Mouse (Mus musculus): Measurements from ENCODE around the gene Brpf1. TPM values are rescaled to one million over a fixed set of nuclear protein-coding genes. Genes with fewer than 3 reads are reported as not detected.
"Not testable (repeated sequence)": the region's sequence is repeated elsewhere in the genome, so short reads cannot be mapped to it uniquely, and the experiment has no call there.

Brpf1 gene
- total RNA-seq, 2 experiments from 2014 or later: 22.0 to 53.5 TPM

- ATAC-seq (replicated peaks; ENCODE audit: low FRiP score, low TSS enrichment, poor library complexity, severe bottlenecking): 0 out of 2 replicates have a peak, but pooled peaks have one; percentile 24
These were observed 4.7 kb upstream of the Brpf1 start for GRCm38 (mm10) chr6:113302258-113302657.

- peak; percentile 89 for ATAC-seq (replicated peaks; ENCODE audit: low FRiP score, low TSS enrichment, poor library complexity, severe bottlenecking)
These were observed 483 bp upstream of the Brpf1 start for GRCm38 (mm10) chr6:113306322-113306985.

- ATAC-seq (replicated peaks; ENCODE audit: low FRiP score, low TSS enrichment, poor library complexity, severe bottlenecking): no peak
These were observed 664 bp downstream of the Brpf1 start for GRCm38 (mm10) chr6:113307481-113308121.

- ATAC-seq (replicated peaks; ENCODE audit: low FRiP score, low TSS enrichment, poor library complexity, severe bottlenecking): no peak
These were observed 1.2 kb downstream of the Brpf1 start for GRCm38 (mm10) chr6:113308141-113308540.

- no peak for ATAC-seq (replicated peaks; ENCODE audit: low FRiP score, low TSS enrichment, poor library complexity, severe bottlenecking)
These were observed 9.0 kb downstream of the Brpf1 start for GRCm38 (mm10) chr6:113315972-113316371.

GRCm38 (mm10) chr6:113326533-113327315, 19.8 kb downstream of the Brpf1 start, which contains the start of gene Ogg1:
Gene Ogg1 (plus strand): TSS chr6:113326972.
- peak; percentile 96 for ATAC-seq (replicated peaks; ENCODE audit: low FRiP score, low TSS enrichment, poor library complexity, severe bottlenecking)

- no peak for ATAC-seq (replicated peaks; ENCODE audit: low FRiP score, low TSS enrichment, poor library complexity, severe bottlenecking)
These were observed 22.5 kb downstream of the Brpf1 start for GRCm38 (mm10) chr6:113329396-113329795.

GRCm38 (mm10) chr6:113330547-113330946, 23.6 kb downstream of the Brpf1 start:
- no peak for ATAC-seq (replicated peaks; ENCODE audit: low FRiP score, low TSS enrichment, poor library complexity, severe bottlenecking)

GRCm38 (mm10) chr6:113331721-113332120, 24.8 kb downstream of the Brpf1 start:
- no peak for ATAC-seq (replicated peaks; ENCODE audit: low FRiP score, low TSS enrichment, poor library complexity, severe bottlenecking)

GRCm38 (mm10) chr6:113332734-113333133, 25.8 kb downstream of the Brpf1 start:
- not testable (repeated sequence) for ATAC-seq (replicated peaks; ENCODE audit: low FRiP score, low TSS enrichment, poor library complexity, severe bottlenecking)

- no peak for ATAC-seq (replicated peaks; ENCODE audit: low FRiP score, low TSS enrichment, poor library complexity, severe bottlenecking)
These were observed 26.4 kb downstream of the Brpf1 start for GRCm38 (mm10) chr6:113333137-113333950.

- ATAC-seq (replicated peaks; ENCODE audit: low FRiP score, low TSS enrichment, poor library complexity, severe bottlenecking): no peak
These were observed 27.3 kb downstream of the Brpf1 start for GRCm38 (mm10) chr6:113334216-113334615.

GRCm38 (mm10) chr6:113336852-113337620, 30.1 kb downstream of the Brpf1 start:
- no peak for ATAC-seq (replicated peaks; ENCODE audit: low FRiP score, low TSS enrichment, poor library complexity, severe bottlenecking)

GRCm38 (mm10) chr6:113341574-113341973, 34.6 kb downstream of the Brpf1 start:
- no peak for ATAC-seq (replicated peaks; ENCODE audit: low FRiP score, low TSS enrichment, poor library complexity, severe bottlenecking)

GRCm38 (mm10) chr6:113342297-113342696, 35.4 kb downstream of the Brpf1 start:
- no peak for ATAC-seq (replicated peaks; ENCODE audit: low FRiP score, low TSS enrichment, poor library complexity, severe bottlenecking)

- ATAC-seq (replicated peaks; ENCODE audit: low FRiP score, low TSS enrichment, poor library complexity, severe bottlenecking): peak; percentile 88
These were observed 36.5 kb downstream of the Brpf1 start, which contains the start of gene Camk1 for GRCm38 (mm10) chr6:113343177-113344092. Gene Camk1 (minus strand): TSS chr6:113343984.

GRCm38 (mm10) chr6:113344321-113344720, 37.4 kb downstream of the Brpf1 start:
- no peak for ATAC-seq (replicated peaks; ENCODE audit: low FRiP score, low TSS enrichment, poor library complexity, severe bottlenecking)

- ATAC-seq (replicated peaks; ENCODE audit: low FRiP score, low TSS enrichment, poor library complexity, severe bottlenecking): no peak
These were observed 40.0 kb downstream of the Brpf1 start for GRCm38 (mm10) chr6:113346897-113347296.

Data from megakaryocyte-erythroid progenitor cell, adult 5-6 weeks (primary cell).